Mouse (Mus musculus): Measurements from ENCODE around the gene Pdzd2. TPM values are rescaled to one million over a fixed set of nuclear protein-coding genes. Genes with fewer than 3 reads are reported as not detected.

Gene Pdzd2
- total RNA-seq, 1 experiment from 2014 or later = 29.1 TPM

DNA sequence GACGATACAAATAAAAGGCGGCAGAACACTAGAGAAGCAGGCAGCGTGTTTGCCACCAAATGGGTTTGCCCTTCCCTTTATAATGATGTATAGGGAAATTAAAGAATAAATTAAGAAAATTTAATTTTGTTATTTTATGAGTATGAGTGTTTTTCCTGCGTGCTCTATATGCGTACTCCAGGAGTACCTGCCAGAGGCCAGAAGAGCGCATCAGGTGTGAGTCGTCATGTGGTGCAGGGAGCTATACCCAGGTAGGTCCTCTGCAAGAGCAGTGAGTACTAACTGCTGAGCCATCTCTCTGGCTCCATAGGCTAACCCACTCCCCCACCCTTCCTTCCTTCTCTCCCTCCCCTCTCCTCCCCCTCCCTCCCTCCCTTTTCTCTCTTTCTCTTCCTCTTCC lies 388.3 kb downstream of the Pdzd2 start:
- DNase-seq = no peak

DNA sequence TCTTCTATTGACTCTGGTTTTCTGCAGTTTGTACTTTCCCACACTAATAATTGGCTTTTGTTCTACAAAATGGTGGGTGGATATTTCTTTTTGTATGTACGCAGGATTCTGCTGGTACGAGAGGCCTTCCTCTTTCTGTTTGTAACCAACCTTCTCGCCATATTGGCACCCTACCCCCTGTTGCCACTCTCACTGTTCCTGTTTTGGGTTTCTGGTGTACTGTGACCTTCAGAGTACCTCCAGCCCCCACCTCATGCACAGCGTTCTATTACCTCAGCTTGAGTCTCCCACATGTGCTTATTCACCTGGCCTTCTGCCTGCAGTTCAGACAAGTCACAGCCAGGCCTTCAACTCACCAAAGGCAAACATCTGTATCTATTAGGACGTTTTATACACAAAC lies 389.9 kb downstream of the Pdzd2 start:
- no peak for DNase-seq

- DNase-seq = no peak
Observed at GRCm38 (mm10) chr15:12348950-12349349, 390.8 kb downstream of the Pdzd2 start.

GRCm38 (mm10) chr15:12346916-12347315 lies 392.8 kb downstream of the Pdzd2 start:
- no peak for DNase-seq

DNA sequence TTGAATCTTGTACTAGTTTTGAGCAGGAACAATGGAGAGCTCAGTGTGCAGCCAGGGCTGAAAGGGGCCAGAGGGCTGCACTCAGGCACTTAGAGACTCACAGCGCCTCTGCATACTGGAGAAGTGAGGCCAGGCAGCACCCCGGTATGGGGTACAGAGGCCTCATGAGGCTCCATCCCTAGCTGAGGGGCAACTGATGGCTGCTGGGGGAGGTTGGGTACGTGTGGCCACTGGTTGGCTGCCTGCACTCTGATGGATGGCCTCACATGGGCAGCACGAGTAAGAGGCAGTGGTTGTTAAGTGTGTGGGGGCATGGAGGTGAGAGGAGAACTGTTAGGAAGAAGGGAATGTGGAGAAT lies 398.3 kb downstream of the Pdzd2 start:
- no peak for DNase-seq

- no peak for DNase-seq
Observed at GRCm38 (mm10) chr15:12340536-12341400, 399.0 kb downstream of the Pdzd2 start.

DNA sequence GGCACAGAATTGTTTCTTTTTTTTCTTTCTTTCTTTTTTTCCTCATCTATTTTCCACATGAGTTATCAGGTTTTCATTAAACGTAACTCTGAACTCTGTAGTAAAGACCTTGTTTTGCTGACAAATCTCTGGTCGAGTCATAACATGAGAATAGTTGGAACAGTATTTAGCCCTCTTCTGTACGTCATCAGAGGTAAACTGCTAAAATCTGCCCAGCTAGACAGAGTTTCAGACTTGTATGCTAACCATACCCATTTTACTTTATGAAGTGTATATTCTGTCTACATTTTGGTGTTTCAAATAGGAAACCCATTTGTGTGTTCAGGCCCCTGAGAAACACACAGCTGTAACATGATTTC lies 402.0 kb downstream of the Pdzd2 start:
- no peak for DNase-seq

DNA sequence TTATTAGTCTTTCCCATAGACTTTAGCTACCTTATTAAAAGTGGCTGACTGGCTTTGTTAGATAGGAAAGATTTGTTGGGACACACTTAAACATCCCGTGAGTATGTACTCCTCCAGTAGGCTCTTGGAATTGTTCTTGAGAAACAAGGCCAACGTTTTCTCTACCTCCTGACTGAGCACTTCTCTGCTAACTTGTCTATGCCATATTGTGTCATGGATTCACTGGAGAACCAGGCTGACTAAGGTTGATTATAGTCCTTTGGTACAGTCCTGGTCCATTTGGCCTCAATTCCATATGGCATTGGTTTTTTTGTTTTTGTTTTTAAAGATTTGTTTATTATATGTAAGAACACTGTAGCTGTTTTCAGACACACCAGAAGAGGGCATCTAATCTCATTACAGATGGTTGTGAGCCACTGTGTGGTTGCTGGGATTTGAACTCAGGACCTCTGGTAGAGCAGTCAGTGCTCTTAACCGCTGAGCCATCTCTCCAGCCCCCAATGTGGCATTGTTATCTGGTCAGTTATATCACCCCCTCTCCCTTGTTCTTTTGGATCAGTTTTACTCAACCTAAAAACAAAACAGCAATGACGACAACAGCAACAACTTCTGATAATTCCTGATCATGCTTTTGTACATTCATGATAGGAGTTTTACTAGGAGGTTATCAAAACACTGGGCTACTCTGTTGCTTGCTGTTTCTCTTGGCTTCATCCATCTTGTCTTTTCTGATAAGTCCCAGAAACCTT lies 402.5 kb downstream of the Pdzd2 start:
- DNase-seq = no peak

GRCm38 (mm10) chr15:12334381-12334780 lies 405.3 kb downstream of the Pdzd2 start:
- no peak for DNase-seq

DNA sequence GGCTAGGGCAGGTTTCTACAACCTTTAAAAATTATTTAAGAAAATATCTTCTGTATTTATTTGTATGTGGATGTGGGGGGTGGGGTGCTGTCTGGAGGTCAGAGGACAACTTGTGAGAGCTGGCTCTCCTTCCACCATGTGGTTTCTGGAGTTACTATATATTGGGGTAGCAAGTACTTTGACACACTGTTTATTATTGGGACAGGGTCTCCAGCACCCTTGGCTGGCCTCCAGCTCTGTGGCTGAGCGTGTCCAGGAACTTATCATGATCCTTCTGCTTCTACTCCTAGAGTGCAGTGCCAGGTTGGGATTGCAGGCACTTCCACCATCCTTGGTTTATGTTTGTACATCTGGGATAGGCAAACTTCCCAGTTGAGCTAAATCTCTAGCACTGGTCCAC lies 408.4 kb downstream of the Pdzd2 start:
- DNase-seq = no peak

- DNase-seq = no peak
Observed at GRCm38 (mm10) chr15:12330892-12331291, 408.8 kb downstream of the Pdzd2 start.

DNA sequence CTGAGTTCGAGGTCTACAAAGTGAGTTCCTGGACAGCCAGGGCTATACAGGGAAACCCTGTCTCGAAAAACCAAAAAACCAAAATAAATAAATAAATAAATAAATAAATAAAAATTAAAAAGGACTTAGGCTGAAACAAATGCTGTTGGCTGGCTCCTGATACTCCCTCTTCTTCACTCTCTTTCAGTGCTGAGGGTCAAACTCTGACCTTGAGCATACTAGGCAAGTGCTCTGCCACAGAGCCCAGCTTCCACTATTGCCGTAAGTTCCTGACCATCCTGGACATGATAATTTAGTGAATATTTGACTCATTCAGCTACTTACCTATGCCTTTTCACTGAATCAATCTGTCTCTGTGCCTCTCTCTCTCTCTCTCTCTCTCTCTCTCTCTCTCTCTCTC lies 409.3 kb downstream of the Pdzd2 start:
- DNase-seq = no peak

- DNase-seq = no peak
Observed at GRCm38 (mm10) chr15:12324326-12324725, 415.4 kb downstream of the Pdzd2 start.

- DNase-seq = no peak
Observed at GRCm38 (mm10) chr15:12322676-12323402, 416.9 kb downstream of the Pdzd2 start.

GRCm38 (mm10) chr15:12321788-12322621 lies 417.7 kb downstream of the Pdzd2 start, which contains the start of gene 1810049J17Rik:
Gene 1810049J17Rik (minus strand): TSS chr15:12321899.
- DNase-seq = peak; percentile 69

DNA sequence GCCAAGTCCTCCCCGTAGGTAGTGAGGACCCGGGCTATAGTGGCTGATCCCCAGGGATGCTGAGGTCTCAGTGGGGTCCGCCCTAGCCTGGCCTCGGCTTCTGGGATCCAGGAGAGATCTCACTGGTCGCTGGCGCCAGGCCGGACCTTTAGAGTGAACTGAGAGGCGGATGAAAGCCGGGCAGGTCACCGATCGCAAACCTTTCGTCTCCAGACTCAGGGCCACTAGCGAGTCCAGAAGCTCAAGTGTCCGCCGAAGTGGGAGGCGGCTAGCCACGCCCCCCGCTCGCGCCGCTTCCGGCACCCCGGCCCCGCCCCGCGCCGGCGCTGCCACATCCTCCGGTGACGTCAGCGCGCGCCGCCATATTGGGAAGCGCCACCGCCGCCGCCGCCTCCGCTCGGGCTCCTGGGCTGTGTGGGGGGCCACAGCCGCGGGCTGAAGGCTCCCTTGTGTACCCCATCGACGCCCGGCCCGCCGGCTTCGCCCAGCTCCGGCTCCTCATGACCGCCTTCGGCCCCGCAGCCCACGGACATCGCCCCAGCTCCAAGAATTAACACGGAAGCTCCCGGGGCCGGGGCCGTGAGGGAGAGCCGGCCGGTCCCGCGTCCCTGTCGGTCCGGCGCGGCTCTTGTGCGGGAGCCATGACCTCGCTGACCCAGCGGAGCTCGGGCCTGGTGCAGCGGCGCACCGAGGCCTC lies 418.5 kb downstream of the Pdzd2 start, which contains the start of gene Golph3:
Gene Golph3, plus strand, starts transcription at position 360 of the 697 bp plus-strand sequence.
- peak; percentile 97 for DNase-seq

DNA sequence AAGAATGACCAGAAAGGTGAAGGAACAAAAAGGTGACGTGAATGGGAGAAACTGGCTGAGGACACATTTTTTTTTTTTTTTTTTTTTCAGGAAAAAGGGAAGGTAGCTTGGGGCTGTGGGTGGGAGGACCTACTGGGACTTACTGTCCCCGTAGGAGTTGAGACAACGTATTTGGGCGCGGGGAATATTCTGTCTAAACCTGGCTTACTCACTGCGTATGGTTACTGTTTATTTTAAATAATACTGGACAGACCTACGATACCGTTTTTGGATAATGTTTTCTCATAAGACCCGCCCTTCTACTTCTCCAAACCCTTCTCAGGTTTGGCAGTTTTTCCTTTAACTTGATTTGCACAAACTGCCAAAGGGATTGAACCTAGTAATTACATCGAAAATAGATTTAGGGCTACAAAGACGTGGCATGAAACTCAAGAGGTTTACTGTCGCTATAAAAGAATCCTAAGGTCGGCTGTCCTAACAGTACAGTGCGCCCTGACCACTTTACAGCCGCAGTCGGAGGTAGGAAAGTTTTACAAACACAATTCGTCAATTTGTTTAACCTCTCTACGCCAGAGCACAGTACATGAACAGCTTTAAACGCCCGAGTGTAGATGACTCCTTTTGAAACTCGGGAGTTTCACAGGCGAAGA lies 419.2 kb downstream of the Pdzd2 start:
- no peak for DNase-seq

GRCm38 (mm10) chr15:12319889-12320288 lies 419.8 kb downstream of the Pdzd2 start:
- no peak for DNase-seq

GRCm38 (mm10) chr15:12318451-12318850 lies 421.3 kb downstream of the Pdzd2 start:
- no peak for DNase-seq

- no peak for DNase-seq
Observed at GRCm38 (mm10) chr15:12317290-12317689, 422.4 kb downstream of the Pdzd2 start.

DNA sequence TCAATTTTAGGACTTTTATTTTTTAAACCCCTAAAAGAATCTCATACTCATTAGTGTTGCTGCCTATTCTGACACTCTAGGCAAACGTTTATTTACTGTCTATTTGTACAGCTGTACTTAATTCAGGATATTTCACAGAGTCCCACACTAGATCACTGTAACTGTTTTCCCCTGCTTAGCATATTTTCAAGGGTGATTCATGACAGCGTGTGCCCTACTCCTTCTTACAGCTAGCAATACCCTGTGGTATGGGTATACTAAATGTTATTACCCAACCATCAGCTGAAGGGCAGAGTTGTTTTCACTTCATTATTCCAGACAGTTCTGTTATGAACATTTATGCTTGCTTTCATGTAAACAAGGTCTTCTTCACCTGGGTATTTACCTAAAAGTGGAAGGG lies 423.7 kb downstream of the Pdzd2 start:
- no peak for DNase-seq
